Mouse (Mus musculus) hematopoietic stem cell, adult 5-6 weeks (primary cell): ENCODE results near the gene Nfx1. TPM values are rescaled to one million over a fixed set of nuclear protein-coding genes. Genes with fewer than 3 reads are reported as not detected.
"Not testable (repeated sequence)": the region's sequence is repeated elsewhere in the genome, so short reads cannot be mapped to it uniquely, and the experiment has no call there.

ENCODE experiments used
- ATAC-seq, 2 experiments: fragments of 125-278 bp in 1 of 2; replicated peaks in 1 of 2; 2 replicates each; pipeline ENCODE4 v1.8.0; 2016 to 2017; ENCODE audit warnings: inconsistent platforms in 2 of 2, mild to moderate bottlenecking in 2 of 2, moderate number of reproducible peaks in 2 of 2, low read depth in 1 of 2, moderate TSS enrichment in 1 of 2; ENCODE audit not compliant: low FRiP score in 2 of 2, poor library complexity in 2 of 2, severe bottlenecking in 2 of 2, insufficient read depth in 1 of 2, low TSS enrichment in 1 of 2
- total RNA-seq: library from RNA; stranded (forward); fragments of 172-1452, 232-1000 nt; gene quantifications from 2 replicates; pipeline ENCODE4 v1.2.3, GENCODE M21; 2017

The Nfx1 gene
- total RNA-seq: 72.2 and 82.7 TPM in 2 replicates

GRCm38 (mm10) chr4:40970842-40971701 is at the start of gene Nfx1:
TSS of gene Nfx1 (plus strand) at chr4:40970906.
- peak; percentile 93 to 95 for ATAC-seq

- no peak for ATAC-seq
These were observed 49.4 kb upstream of the Nfx1 start for GRCm38 (mm10) chr4:40921288-40921687.

GRCm38 (mm10) chr4:40923087-40923651 is 47.5 kb upstream of the Nfx1 start:
- ATAC-seq: no peak

GRCm38 (mm10) chr4:40925568-40925967 is 45.1 kb upstream of the Nfx1 start:
- no peak for ATAC-seq

- ATAC-seq: no peak
These were observed 41.7 kb upstream of the Nfx1 start for GRCm38 (mm10) chr4:40929046-40929445.

- no peak for ATAC-seq
These were observed 37.0 kb upstream of the Nfx1 start for GRCm38 (mm10) chr4:40933694-40934093.

- not testable (repeated sequence) for ATAC-seq
These were observed 36.3 kb upstream of the Nfx1 start for GRCm38 (mm10) chr4:40934369-40934768.

GRCm38 (mm10) chr4:40936175-40936839 is 34.4 kb upstream of the Nfx1 start:
- no peak for ATAC-seq

GRCm38 (mm10) chr4:40938793-40939192 is 31.9 kb upstream of the Nfx1 start:
- no peak for ATAC-seq

GRCm38 (mm10) chr4:40943651-40944050 is 27.1 kb upstream of the Nfx1 start:
- ATAC-seq: no peak

GRCm38 (mm10) chr4:40946516-40947121 is 24.1 kb upstream of the Nfx1 start:
- no peak for ATAC-seq

- peak; percentile 12 to 30; a peak in 3 of 4 replicates for ATAC-seq
These were observed 23.0 kb upstream of the Nfx1 start for GRCm38 (mm10) chr4:40947565-40948159.

GRCm38 (mm10) chr4:40948160-40948708 is 22.5 kb upstream of the Nfx1 start, which contains the start of the genes Bag1 and Chmp5:
TSS of gene Bag1 (minus strand) at chr4:40948294.
TSS of gene Chmp5 (plus strand) at chr4:40948407.
- ATAC-seq: peak; percentile 93 to 98

- ATAC-seq: peak in 1 of 2 experiments; percentile 71; a peak in 3 of 4 replicates
These were observed 17.2 kb upstream of the Nfx1 start for GRCm38 (mm10) chr4:40953521-40953920.

GRCm38 (mm10) chr4:40955942-40956341 is 14.8 kb upstream of the Nfx1 start:
- ATAC-seq: peak in 1 of 2 experiments; percentile 39; a peak in 2 of 4 replicates

- no peak for ATAC-seq
These were observed 7.2 kb upstream of the Nfx1 start for GRCm38 (mm10) chr4:40963536-40963935.

GRCm38 (mm10) chr4:40969161-40969560 is 1.5 kb upstream of the Nfx1 start:
- no peak for ATAC-seq
